Comparison of ENCODE assay signal across 8 mouse cellular contexts in genomic region chr13:117289494-117290270, GRCm38 (mm10).
DNase-seq lines count a peak whose midpoint lies in the region; ATAC-seq lines count a peak whose summit lies in the region.

No protein-coding gene starts in this region.

- no peaks in the 10 kb centered on the region for H3K4me1 ChIP-seq in intestine, embryonic 16.5 days (ENCODE audit: control insufficient read depth, insufficient read depth, low read length)

- H3K9ac ChIP-seq in intestine, embryonic 16.5 days (ENCODE audit: low read depth, low read length): peak overlapping the region; percentile 33; the same call in 1 of the 2 replicates

- no peaks in the 10 kb centered on the region for H3K9me3 ChIP-seq in intestine, embryonic 16.5 days (ENCODE audit: control insufficient read depth, low read length)

- peak; percentile 60 for DNase-seq in gastrocnemius, adult 18-20 months (ENCODE audit: low spot score)
- no peak for DNase-seq in gastrocnemius, postnatal 25 days
- peak; percentile 67 to 82 for DNase-seq in cerebellum, postnatal 36 days
- DNase-seq in gastrocnemius, postnatal 14 days: peak; percentile 56
- peak; percentile 66 to 73 for DNase-seq in left cerebral cortex, postnatal 10 days (ENCODE audit: extremely low spot score in 1 of 2, low spot score in 2 of 2)
- peak; percentile 62 for DNase-seq in right cerebral cortex, postnatal 25 days

- 0 out of 2 replicates have a peak overlapping the region, but pooled peaks have one; percentile 14 for H3K4me3 ChIP-seq in intestine, embryonic 16.5 days (ENCODE audit: low read length)

- no peak overlapping the region for H3K27ac ChIP-seq in intestine, embryonic 16.5 days (ENCODE audit: low read length)

- WGBS in intestine, embryonic 16.5 days: 29% methylated on average over 17 of the region's 17 CpGs

- peak overlapping the region; percentile 46 for H3K4me2 ChIP-seq in intestine, embryonic 16.5 days (ENCODE audit: low read depth, low read length)

- intact Hi-C loops in gastrocnemius, postnatal 14 days (cut with DNase I; ENCODE audit: low total_unique reads): loop anchor here (5.0 kb wide), 1 partner anchor 87 kb away; no protein-coding TSS in a partner anchor
- intact Hi-C loops in left cerebral cortex, postnatal 10 days (cut with DNase I): loop anchor here (5.0 kb wide), 1 partner anchor 67 kb away; the partner anchor contains the start of gene Gm17509

- H3K27me3 ChIP-seq in intestine, embryonic 16.5 days (replicated peaks; ENCODE audit: control insufficient read depth, insufficient read depth, low read length): no peaks in the 10 kb centered on the region

- H3K36me3 ChIP-seq in intestine, embryonic 16.5 days (ENCODE audit: control insufficient read depth, insufficient read depth, low read length): no peaks in the 10 kb centered on the region

- ATAC-seq in intestine, embryonic 16.5 days: peak; percentile 84
- peak; percentile 94 for ATAC-seq in megakaryocyte-erythroid progenitor cell, adult 5-6 weeks (replicated peaks; ENCODE audit: low FRiP score, low TSS enrichment, poor library complexity, severe bottlenecking)
